Mouse (Mus musculus) bone marrow macrophage, adult 2 months (primary cell): ENCODE measurements at regions not wholly inside any gene's neighbourhood (a gene's known extent, or its start where the extent isn't known, plus 50 kb on each side); places are given as distances from the start of the nearest gene placed in this dataset.

Experiments
- H3K27ac ChIP-seq: 2 replicates; pipeline ENCODE4 v1.5.1; 2012; ENCODE audit warnings: low read depth, low read length; ENCODE audit not compliant: insufficient read depth
- H3K4me1 ChIP-seq: 2 replicates; pipeline ENCODE4 v1.6.1; 2012; ENCODE audit warnings: low read length; ENCODE audit not compliant: control insufficient read depth, insufficient read depth
- H3K4me3 ChIP-seq: 2 replicates; pipeline ENCODE4 v1.5.1; 2012; ENCODE audit warnings: mild to moderate bottlenecking, low read length, moderate library complexity; ENCODE audit not compliant: insufficient read depth
- CTCF ChIP-seq: IDR thresholded peaks from 2 replicates; pipeline ENCODE4 v1.5.1; 2012; ENCODE audit warnings: low read depth, mild to moderate bottlenecking, low read length, moderate library complexity
- POLR2A ChIP-seq: IDR thresholded peaks from 2 replicates; pipeline ENCODE4 v1.6.1; 2012; ENCODE audit warnings: mild to moderate bottlenecking, low read depth, low read length, borderline replicate concordance

DNA sequence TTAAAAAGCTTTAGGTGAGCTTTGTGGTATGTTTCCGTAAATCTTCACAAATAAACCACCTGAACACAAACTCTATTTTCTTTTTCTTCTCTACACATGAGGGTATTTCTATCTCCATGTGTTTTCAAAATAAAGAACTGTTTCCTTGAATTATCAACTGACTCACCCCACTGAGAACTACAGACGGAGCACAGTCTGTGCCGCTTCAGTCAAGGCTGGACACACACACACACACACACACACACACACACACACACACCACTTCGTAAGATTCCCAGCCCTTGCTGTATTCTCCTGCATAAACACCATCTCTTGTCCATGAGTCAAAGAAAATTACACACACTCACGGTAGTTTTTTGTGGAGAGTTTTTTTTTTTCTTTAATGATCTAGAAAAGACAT, 130.3 kb downstream of the Mreg start:
- Histone ChIP-seq H3K4me3 (no peak overlapping the region), H3K27ac (no peak overlapping the region), H3K4me1 (no peaks in the 10 kb centered on the region)
- TF ChIP-seq POLR2A (no peak), CTCF (no peak)

DNA sequence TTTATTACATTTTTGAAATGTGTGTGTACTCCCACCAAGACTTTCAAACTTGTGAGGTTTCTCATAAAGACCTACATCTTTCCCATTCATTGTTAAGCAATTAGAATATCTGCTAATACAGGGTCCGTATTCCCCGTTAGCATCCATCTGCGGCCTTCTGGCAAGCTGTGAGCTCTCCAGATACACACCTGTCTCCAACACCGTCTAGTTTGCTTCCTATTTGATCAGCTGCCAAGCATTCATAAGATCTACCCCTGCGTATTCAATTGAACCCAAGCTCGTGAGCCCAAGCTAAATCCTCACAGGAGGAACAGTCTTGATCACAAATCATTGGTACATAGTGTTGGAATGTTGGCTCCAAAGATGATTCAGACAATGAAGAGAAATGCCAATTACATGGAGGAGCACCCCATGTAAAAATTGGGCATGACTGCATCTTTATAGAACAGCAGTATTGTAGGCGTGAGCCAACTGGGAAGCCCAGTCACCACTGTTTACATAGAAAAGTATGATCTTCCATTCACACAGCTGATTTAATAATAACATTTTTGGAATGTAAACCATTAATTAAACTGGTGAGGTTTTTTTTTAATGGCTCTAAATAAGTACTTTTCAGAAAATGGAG, 133.1 kb downstream of the Mreg start:
- no peak overlapping the region for H3K27ac ChIP-seq
- TF ChIP-seq CTCF = no peak
- no peak for TF ChIP-seq POLR2A

DNA sequence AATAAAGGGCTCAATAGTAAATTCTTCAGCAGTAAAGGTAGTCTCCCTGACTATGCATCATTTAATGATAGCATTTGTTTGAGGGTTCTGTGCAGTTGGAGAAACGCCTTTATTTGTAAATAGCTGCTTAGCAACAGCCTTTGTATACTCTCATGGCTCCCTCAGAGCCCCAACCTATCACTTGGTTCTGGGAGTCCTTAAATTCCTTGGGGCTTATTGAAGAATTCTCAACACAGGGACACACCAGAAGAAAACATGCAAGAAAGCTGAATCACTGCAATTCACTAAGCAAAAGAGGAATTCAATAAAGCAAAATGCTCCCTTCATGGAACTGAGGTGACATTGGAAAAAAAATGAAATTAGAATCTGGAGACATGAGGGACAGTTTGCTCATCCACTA, 135.8 kb downstream of the Mreg start:
- Histone ChIP-seq H3K4me1 (no peaks in the 10 kb centered on the region), H3K27ac (no peak overlapping the region), H3K4me3 (no peak overlapping the region)
- TF ChIP-seq POLR2A (no peak), CTCF (no peak)

More for the DNA sequence above, 133.1 kb downstream of the Mreg start:
- H3K4me3 ChIP-seq = no peak overlapping the region
- H3K4me1 ChIP-seq = no peaks in the 10 kb centered on the region

DNA sequence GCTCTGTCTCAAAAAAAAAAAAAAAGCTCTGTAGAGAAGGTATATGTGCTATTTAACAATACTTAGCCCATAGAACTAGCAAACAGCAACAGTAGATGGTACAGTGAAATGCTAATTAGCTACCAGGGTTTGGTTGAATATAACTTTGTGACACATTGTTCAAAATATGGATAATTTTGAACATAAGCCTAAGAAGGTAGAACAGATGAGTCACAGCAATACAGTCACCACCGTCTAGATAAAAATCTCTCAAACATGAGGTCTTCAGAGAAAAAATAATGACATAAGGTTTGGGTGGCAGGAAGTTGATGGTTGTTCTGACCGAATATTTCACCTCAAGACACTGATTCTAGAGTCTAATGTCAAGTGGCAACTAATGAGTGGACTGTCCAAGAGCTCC, 136.6 kb downstream of the Mreg start:
- Histone ChIP-seq H3K4me1 (no peaks in the 10 kb centered on the region), H3K27ac (no peak overlapping the region), H3K4me3 (no peak overlapping the region)
- no peak for TF ChIP-seq POLR2A
- TF ChIP-seq CTCF = no peak

DNA sequence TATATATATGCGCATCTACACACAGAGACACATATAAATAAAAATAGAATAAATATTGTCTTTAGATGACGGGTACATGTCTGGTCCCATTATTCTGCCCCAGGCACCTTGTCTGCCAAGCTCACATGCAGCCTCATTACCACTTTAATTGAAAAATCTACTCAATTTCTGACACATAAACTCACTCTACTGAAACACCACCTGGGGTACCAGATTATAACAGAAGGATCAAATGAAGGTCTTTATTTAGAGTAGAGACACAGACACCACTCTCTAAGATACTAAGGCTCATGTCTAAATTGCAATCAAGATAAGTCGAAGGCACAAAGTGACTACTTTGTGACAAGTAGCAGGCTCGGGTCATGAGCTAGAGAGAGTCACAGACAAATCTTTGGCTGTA, 138.9 kb downstream of the Mreg start:
- TF ChIP-seq POLR2A (no peak), CTCF (no peak)
- Histone ChIP-seq H3K4me1 (no peaks in the 10 kb centered on the region), H3K4me3 (no peak overlapping the region), H3K27ac (no peak overlapping the region)

DNA sequence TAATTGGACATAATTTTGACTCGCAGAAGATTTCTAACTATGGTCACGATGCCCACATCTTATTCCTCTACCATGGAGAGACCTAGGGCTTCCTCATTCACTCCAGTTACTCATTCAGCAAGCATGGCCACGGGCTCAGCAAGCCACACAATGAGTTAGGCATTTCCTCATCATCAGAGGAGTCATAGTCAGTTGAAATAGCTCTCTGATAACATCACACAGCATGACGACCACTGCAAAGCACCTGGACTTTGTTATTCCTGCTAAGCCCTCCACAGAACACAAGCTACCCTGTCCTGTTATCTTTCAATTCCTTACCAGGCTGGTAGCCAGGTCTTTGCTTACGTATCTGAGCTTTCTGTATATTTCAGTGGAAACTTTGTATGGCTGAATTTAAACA, 141.6 kb downstream of the Mreg start:
- no peak overlapping the region for H3K4me3 ChIP-seq
- no peak overlapping the region for H3K27ac ChIP-seq
- no peak for TF ChIP-seq CTCF
- TF ChIP-seq POLR2A = no peak
- no peaks in the 10 kb centered on the region for H3K4me1 ChIP-seq

- Histone ChIP-seq H3K4me1 (no peaks in the 10 kb centered on the region), H3K27ac (no peak overlapping the region)
- TF ChIP-seq CTCF (no peak), POLR2A (no peak)
Measured at GRCm38 (mm10) chr1:72069056-72069455, 143.1 kb downstream of the Mreg start.

DNA sequence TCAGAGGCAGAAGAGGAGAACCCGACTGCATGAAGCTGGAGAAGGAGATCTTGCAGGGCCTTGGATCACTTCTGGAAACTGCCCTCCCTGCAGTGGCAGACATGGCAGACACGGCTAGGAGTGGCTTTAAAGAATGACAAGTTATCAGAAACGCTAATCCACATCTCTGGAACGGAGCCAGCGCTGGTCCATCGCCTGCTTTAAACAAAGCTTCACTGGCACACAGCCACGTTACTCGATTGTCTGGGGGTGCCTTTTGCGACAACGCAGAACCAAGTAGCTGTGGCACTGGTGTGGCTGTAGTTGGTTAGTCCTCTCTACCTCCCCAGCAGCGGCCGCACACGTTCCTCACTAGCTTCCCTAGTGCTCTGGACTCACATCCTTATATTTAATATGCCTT, 147.0 kb downstream of the Mreg start:
- TF ChIP-seq POLR2A (no peak), CTCF (no peak)
- no peak overlapping the region for H3K4me3 ChIP-seq
- no peaks in the 10 kb centered on the region for H3K4me1 ChIP-seq
- no peak overlapping the region for H3K27ac ChIP-seq

More at GRCm38 (mm10) chr1:72069056-72069455, 143.1 kb downstream of the Mreg start:
- H3K4me3 ChIP-seq = no peak overlapping the region

DNA sequence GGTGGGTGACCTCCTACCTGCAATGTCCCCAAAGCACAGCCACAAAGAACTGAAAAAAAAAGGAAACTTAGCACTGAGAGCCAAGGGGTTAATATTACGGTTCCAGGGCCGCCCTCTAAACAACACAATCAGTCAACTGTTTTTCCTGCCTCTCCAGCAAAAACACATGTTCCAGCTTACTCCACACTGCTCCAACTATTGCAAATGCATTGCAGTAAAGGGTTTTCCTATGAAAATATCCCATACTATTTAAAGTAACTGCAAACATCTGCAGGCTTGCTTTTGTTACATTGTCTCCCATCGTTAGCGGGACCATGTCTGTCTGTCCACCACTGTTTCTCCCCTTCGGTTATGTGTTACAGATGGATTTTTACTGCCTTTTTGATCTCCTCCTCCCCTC, 151.7 kb downstream of the Mreg start:
- TF ChIP-seq CTCF (no peak), POLR2A (no peak)
- no peak overlapping the region for H3K4me3 ChIP-seq
- no peak overlapping the region for H3K27ac ChIP-seq
- no peaks in the 10 kb centered on the region for H3K4me1 ChIP-seq

GRCm38 (mm10) chr1:72058045-72058703, 153.9 kb downstream of the Mreg start:
- H3K4me1 ChIP-seq = no peaks in the 10 kb centered on the region
- H3K4me3 ChIP-seq = no peak overlapping the region
- no peak overlapping the region for H3K27ac ChIP-seq
- TF ChIP-seq CTCF (no peak), POLR2A (no peak)

DNA sequence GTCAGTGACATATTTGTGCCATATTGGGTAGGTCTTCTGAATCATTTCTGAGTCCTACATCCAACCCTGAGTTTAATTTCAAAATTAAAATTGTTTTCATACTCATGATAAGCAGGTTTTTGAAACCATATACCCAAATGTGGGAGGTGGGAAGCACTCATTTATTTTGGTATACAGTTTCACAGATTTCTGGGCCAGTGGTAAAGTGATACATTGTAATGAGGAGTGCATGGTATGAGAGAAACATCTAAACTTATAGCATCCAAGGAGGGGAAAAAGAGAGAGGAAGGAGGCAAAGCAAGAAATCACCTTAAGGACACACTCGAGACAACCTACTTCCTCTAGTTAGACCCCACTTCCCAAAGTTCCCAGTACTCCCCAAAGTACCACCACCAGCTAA, 157.6 kb downstream of the Mreg start:
- Histone ChIP-seq H3K4me3 (no peak overlapping the region), H3K4me1 (no peaks in the 10 kb centered on the region), H3K27ac (no peak overlapping the region)
- TF ChIP-seq POLR2A (no peak), CTCF (no peak)
